Mouse (Mus musculus): ENCODE measurements around the gene Tmem95. TPM values are rescaled to one million over a fixed set of nuclear protein-coding genes. Genes with fewer than 3 reads are reported as not detected.

Gene Tmem95
- polyA plus RNA-seq, 1 experiment from 2014 or later: not detected

- 9% methylated on average over 36 of the region's 37 CpGs for WGBS
- peak overlapping the region; percentile 96 for H3K27ac ChIP-seq (ENCODE audit: low read depth, low read length)
- H3K36me3 ChIP-seq (ENCODE audit: control insufficient read depth, insufficient read depth, low read length): peaks cover 20% of the 10 kb centered on the region
- no peaks in the 10 kb centered on the region for H3K9me3 ChIP-seq (ENCODE audit: control insufficient read depth, low read length)
- peaks cover 18% of the 10 kb centered on the region for H3K4me1 ChIP-seq (ENCODE audit: control insufficient read depth, insufficient read depth, low read depth, low read length)
- H3K4me3 ChIP-seq (ENCODE audit: low read length): peak overlapping the region; percentile 72
- ATAC-seq: peak; percentile 48
- H3K9ac ChIP-seq (ENCODE audit: low read depth, low read length): peak overlapping the region; percentile 86
- peak overlapping the region; percentile 97 for H3K4me2 ChIP-seq (ENCODE audit: low read length)
- H3K27me3 ChIP-seq (replicated peaks; ENCODE audit: control insufficient read depth, insufficient read depth, low read length): no peaks in the 10 kb centered on the region
These were observed 30.8 kb downstream of the Tmem95 start for GRCm38 (mm10) chr11:69846738-69847688.

DNA sequence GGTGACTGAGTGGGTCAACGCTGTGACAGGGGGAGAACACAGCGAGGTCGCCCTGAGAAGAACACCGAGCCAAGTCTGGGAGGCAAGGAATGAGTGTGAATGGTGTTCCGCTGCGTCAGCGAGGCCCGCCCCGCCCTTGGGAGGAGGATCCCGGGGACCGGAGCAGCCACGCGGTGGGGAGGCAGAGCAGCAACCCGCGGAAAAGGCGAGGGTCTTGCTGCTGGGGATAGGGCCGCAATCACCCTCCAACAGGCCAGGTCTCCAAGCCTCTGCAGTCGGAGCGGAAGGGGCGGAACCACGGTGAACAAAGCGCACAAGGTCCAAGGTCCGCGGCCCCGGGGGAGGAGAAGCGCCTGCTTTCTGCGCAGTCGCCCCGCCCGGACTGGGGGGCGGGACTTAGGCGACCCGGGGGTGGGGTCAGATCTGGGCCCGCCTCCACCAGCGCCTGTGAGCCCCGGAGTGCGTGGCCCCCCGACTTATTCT, 31.6 kb downstream of the Tmem95 start, which contains the start of gene Plscr3:
Plscr3 (plus strand) TSS at position 179 of the 483 bp plus-strand sequence.
- 0% methylated on average over 29 of the region's 38 CpGs for WGBS
- peak within 1 kb of the TSS; percentile 97 for H3K4me2 ChIP-seq (ENCODE audit: low read length)
- no peaks in the 10 kb centered on the region for H3K9me3 ChIP-seq (ENCODE audit: control insufficient read depth, low read length)
- H3K36me3 ChIP-seq (ENCODE audit: control insufficient read depth, insufficient read depth, low read length): peaks cover 13% of the 10 kb centered on the region
- H3K4me3 ChIP-seq (ENCODE audit: low read length): peak within 1 kb of the TSS; percentile 72
- no peaks in the 10 kb centered on the region for H3K27me3 ChIP-seq (replicated peaks; ENCODE audit: control insufficient read depth, insufficient read depth, low read length)
- peak within 1 kb of the TSS; percentile 96 for H3K27ac ChIP-seq (ENCODE audit: low read depth, low read length)
- peak within 1 kb of the TSS; percentile 86 for H3K9ac ChIP-seq (ENCODE audit: low read depth, low read length)
- H3K4me1 ChIP-seq (ENCODE audit: control insufficient read depth, insufficient read depth, low read depth, low read length): peaks cover 18% of the 10 kb centered on the region
- peak; percentile 94 for ATAC-seq

GRCm38 (mm10) chr11:69838714-69839104, 39.1 kb downstream of the Tmem95 start:
- ATAC-seq: no peak
- WGBS: 0% methylated on average over 7 of the region's 7 CpGs

GRCm38 (mm10) chr11:69837952-69838713, 39.7 kb downstream of the Tmem95 start, which contains the start of gene Tmem256:
Gene Tmem256 (plus strand): TSS chr11:69838514.
- Histone ChIP-seq H3K27ac (ENCODE audit: low read depth, low read length) (peak within 1 kb of the TSS; percentile 96), H3K4me2 (ENCODE audit: low read length) (peak within 1 kb of the TSS; percentile 89), H3K36me3 (ENCODE audit: control insufficient read depth, insufficient read depth, low read length) (no peaks in the 10 kb centered on the region; the same call in 1 of the 2 replicates), H3K4me3 (ENCODE audit: low read length) (peak within 1 kb of the TSS; percentile 87), H3K4me1 (ENCODE audit: control insufficient read depth, insufficient read depth, low read depth, low read length) (peaks cover 34% of the 10 kb centered on the region), H3K9me3 (ENCODE audit: control insufficient read depth, low read length) (no peaks in the 10 kb centered on the region), H3K27me3 (replicated peaks; ENCODE audit: control insufficient read depth, insufficient read depth, low read length) (no peaks in the 10 kb centered on the region), H3K9ac (ENCODE audit: low read depth, low read length) (peak within 1 kb of the TSS; percentile 94)
- ATAC-seq: peak; percentile 92
- under 1% methylated on average over 34 of the region's 34 CpGs for WGBS

More at GRCm38 (mm10) chr11:69838714-69839104, 39.1 kb downstream of the Tmem95 start:
- Histone ChIP-seq H3K4me1 (ENCODE audit: control insufficient read depth, insufficient read depth, low read depth, low read length) (peaks cover 30% of the 10 kb centered on the region), H3K9ac (ENCODE audit: low read depth, low read length) (peak overlapping the region; percentile 74), H3K36me3 (ENCODE audit: control insufficient read depth, insufficient read depth, low read length) (no peaks in the 10 kb centered on the region; the same call in 1 of the 2 replicates), H3K27me3 (replicated peaks; ENCODE audit: control insufficient read depth, insufficient read depth, low read length) (no peaks in the 10 kb centered on the region), H3K4me2 (ENCODE audit: low read length) (peak overlapping the region; percentile 64), H3K9me3 (ENCODE audit: control insufficient read depth, low read length) (no peaks in the 10 kb centered on the region), H3K27ac (ENCODE audit: low read depth, low read length) (peak overlapping the region; percentile 96), H3K4me3 (ENCODE audit: low read length) (peak overlapping the region; percentile 87)

- Histone ChIP-seq H3K27me3 (replicated peaks; ENCODE audit: control insufficient read depth, insufficient read depth, low read length) (no peaks in the 10 kb centered on the region), H3K27ac (ENCODE audit: low read depth, low read length) (peak within 1 kb of the TSS; percentile 96), H3K4me1 (ENCODE audit: control insufficient read depth, insufficient read depth, low read depth, low read length) (peaks cover 34% of the 10 kb centered on the region), H3K9ac (ENCODE audit: low read depth, low read length) (peak within 1 kb of the TSS; percentile 94), H3K9me3 (ENCODE audit: control insufficient read depth, low read length) (no peaks in the 10 kb centered on the region), H3K4me3 (ENCODE audit: low read length) (peak within 1 kb of the TSS; percentile 87), H3K36me3 (ENCODE audit: control insufficient read depth, insufficient read depth, low read length) (peaks cover 4% of the 10 kb centered on the region), H3K4me2 (ENCODE audit: low read length) (peak within 1 kb of the TSS; percentile 89)
- no peak; the same call in 1 of the 2 replicates for ATAC-seq
- WGBS: 0% methylated on average over 19 of the region's 32 CpGs
These were observed 40.2 kb downstream of the Tmem95 start, which contains the start of gene Nlgn2 for GRCm38 (mm10) chr11:69837604-69837951. Gene Nlgn2 (minus strand): TSS chr11:69837784.

DNA sequence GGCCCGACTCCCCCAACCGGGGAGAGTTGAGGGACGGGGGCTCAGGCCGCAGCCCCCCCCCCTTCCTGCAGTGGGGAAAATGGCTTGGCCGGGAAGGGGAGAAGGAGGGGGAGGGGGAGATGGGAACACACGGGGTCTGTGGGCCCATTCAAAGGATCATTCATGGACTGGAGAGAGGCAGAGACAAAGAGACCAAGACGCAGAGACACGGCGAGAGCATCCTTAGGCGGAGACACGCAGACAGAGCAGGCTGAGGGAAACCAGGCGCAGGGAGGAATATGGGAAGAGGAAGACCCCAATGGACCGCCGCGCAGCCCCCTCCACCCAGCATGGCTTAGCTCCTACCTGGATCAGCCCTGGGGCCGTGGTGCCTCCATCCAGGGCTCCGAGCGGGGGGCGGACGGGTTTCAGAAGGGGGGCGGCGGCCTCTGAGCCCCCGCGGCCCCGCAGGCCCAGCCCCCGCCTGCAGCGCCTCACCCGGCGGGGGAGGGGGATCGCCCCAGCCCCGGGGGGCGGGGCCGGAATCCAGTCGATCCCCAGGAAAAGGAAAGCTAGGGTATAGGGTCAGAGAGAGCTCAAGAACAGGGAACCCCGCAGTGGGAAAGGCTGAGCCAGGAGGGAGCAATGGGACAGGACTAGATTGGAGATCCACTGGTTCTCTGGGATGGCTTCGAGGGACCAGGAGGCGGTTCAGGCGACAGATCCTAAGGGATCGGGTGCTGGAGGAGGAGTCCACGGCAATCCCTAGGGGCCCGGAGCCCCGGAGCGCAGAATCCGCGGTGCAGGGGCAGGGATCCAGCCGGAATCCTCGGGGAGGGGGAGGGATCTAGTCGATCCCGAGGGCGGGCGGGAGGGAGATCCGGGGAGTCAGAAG, 40.9 kb downstream of the Tmem95 start:
- ATAC-seq: no peak
- H3K27me3 ChIP-seq (replicated peaks; ENCODE audit: control insufficient read depth, insufficient read depth, low read length): no peaks in the 10 kb centered on the region
- under 1% methylated on average over 40 of the region's 52 CpGs for WGBS
- peak overlapping the region; percentile 94 for H3K9ac ChIP-seq (ENCODE audit: low read depth, low read length)
- H3K4me1 ChIP-seq (ENCODE audit: control insufficient read depth, insufficient read depth, low read depth, low read length): peaks cover 34% of the 10 kb centered on the region
- H3K4me3 ChIP-seq (ENCODE audit: low read length): peak overlapping the region; percentile 87
- no peaks in the 10 kb centered on the region for H3K9me3 ChIP-seq (ENCODE audit: control insufficient read depth, low read length)
- peak overlapping the region; percentile 96 for H3K27ac ChIP-seq (ENCODE audit: low read depth, low read length)
- H3K4me2 ChIP-seq (ENCODE audit: low read length): peak overlapping the region; percentile 89
- peaks cover 9% of the 10 kb centered on the region for H3K36me3 ChIP-seq (ENCODE audit: control insufficient read depth, insufficient read depth, low read length)

GRCm38 (mm10) chr11:69835966-69836335, 41.9 kb downstream of the Tmem95 start:
- peak overlapping the region; percentile 94 for H3K9ac ChIP-seq (ENCODE audit: low read depth, low read length)
- H3K9me3 ChIP-seq (ENCODE audit: control insufficient read depth, low read length): no peaks in the 10 kb centered on the region
- peaks cover 9% of the 10 kb centered on the region for H3K36me3 ChIP-seq (ENCODE audit: control insufficient read depth, insufficient read depth, low read length)
- 3% methylated on average over 4 of the region's 4 CpGs for WGBS
- H3K27me3 ChIP-seq (replicated peaks; ENCODE audit: control insufficient read depth, insufficient read depth, low read length): no peaks in the 10 kb centered on the region
- peak overlapping the region; percentile 89 for H3K4me2 ChIP-seq (ENCODE audit: low read length)
- ATAC-seq: no peak
- peak overlapping the region; percentile 87 for H3K4me3 ChIP-seq (ENCODE audit: low read length)
- peaks cover 34% of the 10 kb centered on the region for H3K4me1 ChIP-seq (ENCODE audit: control insufficient read depth, insufficient read depth, low read depth, low read length)
- peak overlapping the region; percentile 96 for H3K27ac ChIP-seq (ENCODE audit: low read depth, low read length)

DNA sequence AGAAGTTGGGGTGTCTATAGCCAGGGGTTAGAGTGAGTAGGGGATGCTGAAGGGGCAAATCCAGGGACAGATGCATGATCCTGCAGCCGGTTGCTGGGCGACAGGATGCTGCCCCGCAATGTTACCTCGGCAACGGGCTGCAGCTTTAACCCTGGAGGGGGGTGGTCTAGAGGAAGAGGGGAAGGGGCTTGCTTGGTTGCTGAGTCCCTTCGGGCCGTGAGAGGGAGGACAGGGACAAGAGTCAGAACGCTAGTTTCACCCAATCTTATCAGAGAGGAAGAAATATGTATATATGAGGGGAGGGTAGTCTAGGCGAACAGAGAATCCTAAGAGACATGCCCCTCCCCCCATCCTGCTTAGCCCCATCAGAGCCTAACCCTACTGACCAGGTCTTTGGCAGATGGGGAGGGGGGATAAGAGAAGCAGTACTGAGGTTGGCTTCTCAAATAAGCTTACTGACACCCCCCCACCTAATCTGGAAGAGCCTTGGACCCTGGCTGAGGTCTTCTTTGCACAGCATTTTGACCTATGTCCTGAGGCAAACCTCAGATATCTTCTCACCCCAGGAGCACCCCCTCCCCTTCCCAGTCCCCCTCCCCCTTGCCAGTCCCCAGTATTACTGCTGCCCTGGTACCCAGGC, 42.4 kb downstream of the Tmem95 start:
- H3K4me3 ChIP-seq (ENCODE audit: low read length): peak overlapping the region; percentile 87
- no peaks in the 10 kb centered on the region for H3K9me3 ChIP-seq (ENCODE audit: control insufficient read depth, low read length)
- no peaks in the 10 kb centered on the region for H3K27me3 ChIP-seq (replicated peaks; ENCODE audit: control insufficient read depth, insufficient read depth, low read length)
- ATAC-seq: no peak
- peaks cover 34% of the 10 kb centered on the region for H3K4me1 ChIP-seq (ENCODE audit: control insufficient read depth, insufficient read depth, low read depth, low read length)
- peak overlapping the region; percentile 89 for H3K4me2 ChIP-seq (ENCODE audit: low read length)
- H3K36me3 ChIP-seq (ENCODE audit: control insufficient read depth, insufficient read depth, low read length): peaks cover 9% of the 10 kb centered on the region
- peak overlapping the region; percentile 94 for H3K9ac ChIP-seq (ENCODE audit: low read depth, low read length)
- WGBS: 3% methylated on average over 9 of the region's 9 CpGs
- H3K27ac ChIP-seq (ENCODE audit: low read depth, low read length): peak overlapping the region; percentile 96
